Mouse (Mus musculus) megakaryocyte, embryonic 14.5 days (primary cell): ENCODE data around the gene Ptprcap. TPM values are rescaled to one million over a fixed set of nuclear protein-coding genes. Genes with fewer than 3 reads are reported as not detected.

ENCODE experiments used
- H3K27me3 ChIP-seq: replicated peaks from 2 replicates; pipeline ENCODE3; 2012; ENCODE audit warnings: inconsistent platforms
- H3K36me3 ChIP-seq: replicated peaks from 2 replicates; pipeline ENCODE3; 2012; ENCODE audit warnings: low read length, inconsistent platforms, mixed read lengths
- H3K4me1 ChIP-seq: 2 replicates; pipeline ENCODE4 v1.6.1; 2012; ENCODE audit warnings: inconsistent platforms
- H3K4me3 ChIP-seq: replicated peaks from 2 replicates; pipeline ENCODE3; 2012; ENCODE audit warnings: moderate library complexity, mild to moderate bottlenecking, inconsistent platforms
- H3K9me3 ChIP-seq: 2 replicates; pipeline ENCODE4 v1.6.1; 2012; ENCODE audit warnings: inconsistent platforms
- FLI1 ChIP-seq: IDR thresholded peaks from 2 replicates; pipeline ENCODE4 v1.6.1; 2012; ENCODE audit warnings: low read length, inconsistent platforms, mixed read lengths
- GATA1 ChIP-seq: IDR thresholded peaks from 3 replicates; pipeline ENCODE4 v1.6.1; 2012; ENCODE audit warnings: mixed read lengths, low read length, inconsistent platforms, borderline replicate concordance
- polyA plus RNA-seq: library from polyadenylated mRNA; stranded (reverse); fragments of >175 nt; gene quantifications from 2 replicates; pipeline ENCODE4 v1.2.3, GENCODE M21; 2012; ENCODE audit warnings: low replicate concordance; ENCODE audit not compliant: insufficient read depth

Gene Ptprcap
- polyA plus RNA-seq, 1 experiment, result 793 TPM

DNA sequence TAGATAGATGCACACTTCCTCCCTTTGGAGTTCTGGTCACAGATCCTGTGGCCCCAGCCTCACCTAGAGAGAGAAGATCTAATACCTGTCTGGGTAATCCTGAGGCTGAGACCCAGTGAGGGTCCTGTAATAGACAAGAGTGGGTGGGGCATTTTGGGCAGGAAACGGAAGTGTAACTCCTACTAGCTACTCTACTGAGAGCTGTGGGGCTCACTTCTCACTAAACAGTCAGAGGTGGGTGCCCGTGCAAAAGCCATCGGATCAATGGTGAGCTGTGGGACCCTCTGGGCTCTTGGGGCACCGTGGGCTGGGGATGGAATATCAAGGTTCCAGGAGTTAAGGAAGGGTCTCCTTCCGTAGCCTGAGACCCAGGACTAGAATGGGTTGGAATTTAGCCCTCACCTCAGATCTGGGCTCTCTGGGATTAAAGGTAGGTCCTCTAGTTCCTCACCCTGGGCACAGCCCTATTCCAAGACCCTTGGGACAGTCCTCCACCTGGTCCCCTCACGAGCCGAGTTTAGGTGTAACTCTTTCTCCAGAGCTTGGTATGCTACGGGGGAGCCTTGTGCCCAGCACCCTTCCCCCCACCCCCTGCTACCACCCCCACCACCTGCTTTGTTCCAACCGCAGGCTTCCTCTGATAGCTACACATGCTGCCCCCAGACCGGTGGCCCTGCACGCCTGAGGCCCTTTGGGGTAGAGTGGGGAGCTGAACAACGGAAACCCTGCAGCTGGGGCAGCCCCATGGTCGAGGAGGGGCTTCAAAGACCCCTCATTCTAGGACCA is 1.2 kb downstream of the Ptprcap start:
- no peak for TF ChIP-seq FLI1
- H3K4me1 ChIP-seq, result peaks cover 93% of the 10 kb centered on the region
- no peaks in the 10 kb centered on the region for H3K27me3 ChIP-seq
- H3K36me3 ChIP-seq, result peaks cover 99% of the 10 kb centered on the region
- H3K4me3 ChIP-seq, result peak overlapping the region; percentile 81
- H3K9me3 ChIP-seq, result no peaks in the 10 kb centered on the region

DNA sequence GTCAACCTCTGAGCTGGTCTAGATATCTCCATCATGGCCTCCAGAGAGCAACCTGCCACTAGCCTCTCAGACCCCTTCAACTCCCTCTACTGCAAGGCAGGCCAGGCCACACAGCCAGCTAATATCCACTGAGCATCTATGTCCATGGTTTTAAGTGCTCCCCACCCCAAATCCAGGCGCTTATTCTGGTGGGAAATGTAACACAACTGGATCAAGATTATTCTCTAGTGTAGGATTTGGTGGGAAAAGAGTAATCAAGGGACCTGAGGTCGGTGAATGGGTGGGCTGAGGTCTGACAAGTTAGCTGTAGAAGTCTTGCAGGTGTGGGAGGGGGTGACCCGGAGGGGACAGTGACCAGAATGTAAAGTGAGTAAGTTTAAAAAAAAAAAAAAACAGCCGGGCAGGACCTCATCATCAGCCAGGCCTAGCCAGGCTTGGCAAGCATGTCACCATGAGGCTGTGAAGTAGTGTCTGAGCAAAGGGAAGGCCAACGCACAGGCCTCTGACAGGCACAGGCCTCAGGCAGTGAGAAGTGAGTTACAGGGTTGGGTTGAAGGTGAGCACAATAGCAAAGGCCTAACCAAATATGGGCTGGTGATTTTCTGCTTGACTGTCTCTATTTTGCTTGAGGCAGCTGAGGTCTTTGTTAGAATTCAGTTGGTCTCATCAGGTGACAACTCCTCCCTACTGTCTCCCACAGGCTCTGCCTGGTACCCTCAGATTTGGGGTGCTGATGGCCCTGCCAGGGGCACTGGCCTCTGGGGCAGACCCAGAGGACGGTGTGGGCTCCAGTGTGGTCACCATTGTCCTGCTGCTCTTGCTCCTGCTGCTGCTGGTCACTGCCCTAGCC is 2.0 kb downstream of the Ptprcap start:
- peaks cover 87% of the 10 kb centered on the region for H3K4me1 ChIP-seq
- no peak for TF ChIP-seq GATA1
- no peak for TF ChIP-seq FLI1
- no peaks in the 10 kb centered on the region for H3K27me3 ChIP-seq
- peak overlapping the region; percentile 81 for H3K4me3 ChIP-seq
- H3K9me3 ChIP-seq, result no peaks in the 10 kb centered on the region
- H3K36me3 ChIP-seq, result peaks cover 97% of the 10 kb centered on the region

DNA sequence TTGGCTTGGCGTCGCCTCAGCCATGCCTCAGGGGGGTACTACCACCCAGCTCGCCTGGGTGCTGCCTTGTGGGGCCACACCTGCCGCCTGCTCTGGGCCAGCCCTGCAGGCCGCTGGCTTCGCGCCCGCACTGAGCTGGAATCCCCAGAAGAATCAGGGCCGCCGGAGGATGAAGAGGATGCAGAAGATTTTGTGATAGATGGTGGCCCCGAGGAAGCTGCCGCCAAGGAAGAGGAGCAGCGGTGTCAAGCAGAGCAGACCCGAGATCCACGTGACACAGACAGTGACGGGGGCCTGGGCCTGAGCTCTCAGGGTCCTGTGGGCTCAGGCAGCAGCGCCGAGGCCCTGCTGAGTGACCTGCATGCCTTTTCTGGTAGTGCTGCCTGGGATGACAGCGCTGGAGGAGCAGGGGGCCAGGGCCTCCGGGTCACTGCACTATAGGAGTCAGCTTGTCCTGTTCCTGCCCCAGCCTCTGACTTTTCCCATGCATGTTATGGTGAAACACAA is 2.7 kb downstream of the Ptprcap start:
- H3K4me3 ChIP-seq, result no peak overlapping the region
- peaks cover 85% of the 10 kb centered on the region for H3K4me1 ChIP-seq
- H3K36me3 ChIP-seq, result peaks cover 97% of the 10 kb centered on the region
- no peaks in the 10 kb centered on the region for H3K27me3 ChIP-seq
- no peaks in the 10 kb centered on the region for H3K9me3 ChIP-seq
- TF ChIP-seq GATA1, result no peak
- TF ChIP-seq FLI1, result no peak

DNA sequence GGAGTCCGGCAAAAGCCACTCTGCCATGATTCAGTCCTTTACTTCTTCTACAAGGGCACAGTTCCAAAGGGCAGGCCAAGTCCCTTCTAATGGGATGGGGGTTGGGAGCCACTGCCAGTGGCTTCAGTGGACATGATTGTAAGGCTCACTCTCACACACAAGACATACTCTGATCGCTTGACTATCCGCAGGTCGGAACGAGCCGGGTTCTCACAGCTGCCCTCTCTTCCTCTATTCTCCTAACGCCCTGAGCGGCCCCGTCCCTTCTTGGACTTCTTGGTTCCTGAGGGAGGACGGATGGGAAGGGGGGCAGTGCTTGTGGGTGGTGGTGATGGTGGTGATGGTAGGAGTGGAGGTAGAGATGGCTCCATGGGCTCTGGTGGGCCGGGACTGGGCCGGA is 3.4 kb downstream of the Ptprcap start:
- no peak for TF ChIP-seq GATA1
- TF ChIP-seq FLI1, result no peak
- no peaks in the 10 kb centered on the region for H3K9me3 ChIP-seq
- H3K27me3 ChIP-seq, result no peaks in the 10 kb centered on the region
- H3K4me3 ChIP-seq, result no peak overlapping the region
- H3K36me3 ChIP-seq, result peaks cover 97% of the 10 kb centered on the region
- H3K4me1 ChIP-seq, result peaks cover 82% of the 10 kb centered on the region

DNA sequence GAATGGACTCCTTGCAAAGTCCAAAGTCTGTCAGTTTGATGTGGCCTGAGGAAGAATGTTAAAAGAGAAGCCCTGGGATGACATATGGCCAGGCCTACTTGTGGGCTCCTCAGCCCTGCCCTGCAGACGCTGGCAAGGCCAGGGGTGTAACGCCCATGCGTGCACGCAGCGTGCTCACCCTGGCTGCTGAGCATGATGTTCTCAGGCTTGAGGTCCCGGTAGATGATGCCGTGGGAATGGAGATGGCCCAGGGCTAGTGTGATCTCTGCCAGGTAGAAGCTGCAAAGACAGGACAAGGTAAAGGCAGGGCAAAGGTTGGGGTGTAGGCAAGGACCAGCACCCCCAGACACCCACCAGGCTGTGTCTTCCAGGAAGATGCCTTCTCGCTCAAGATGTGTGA is 5.6 kb downstream of the Ptprcap start:
- Histone ChIP-seq H3K27me3 (no peaks in the 10 kb centered on the region), H3K9me3 (no peaks in the 10 kb centered on the region), H3K36me3 (peaks cover 78% of the 10 kb centered on the region), H3K4me1 (peaks cover 76% of the 10 kb centered on the region), H3K4me3 (no peak overlapping the region)
- no peak for TF ChIP-seq FLI1
- no peak for TF ChIP-seq GATA1

DNA sequence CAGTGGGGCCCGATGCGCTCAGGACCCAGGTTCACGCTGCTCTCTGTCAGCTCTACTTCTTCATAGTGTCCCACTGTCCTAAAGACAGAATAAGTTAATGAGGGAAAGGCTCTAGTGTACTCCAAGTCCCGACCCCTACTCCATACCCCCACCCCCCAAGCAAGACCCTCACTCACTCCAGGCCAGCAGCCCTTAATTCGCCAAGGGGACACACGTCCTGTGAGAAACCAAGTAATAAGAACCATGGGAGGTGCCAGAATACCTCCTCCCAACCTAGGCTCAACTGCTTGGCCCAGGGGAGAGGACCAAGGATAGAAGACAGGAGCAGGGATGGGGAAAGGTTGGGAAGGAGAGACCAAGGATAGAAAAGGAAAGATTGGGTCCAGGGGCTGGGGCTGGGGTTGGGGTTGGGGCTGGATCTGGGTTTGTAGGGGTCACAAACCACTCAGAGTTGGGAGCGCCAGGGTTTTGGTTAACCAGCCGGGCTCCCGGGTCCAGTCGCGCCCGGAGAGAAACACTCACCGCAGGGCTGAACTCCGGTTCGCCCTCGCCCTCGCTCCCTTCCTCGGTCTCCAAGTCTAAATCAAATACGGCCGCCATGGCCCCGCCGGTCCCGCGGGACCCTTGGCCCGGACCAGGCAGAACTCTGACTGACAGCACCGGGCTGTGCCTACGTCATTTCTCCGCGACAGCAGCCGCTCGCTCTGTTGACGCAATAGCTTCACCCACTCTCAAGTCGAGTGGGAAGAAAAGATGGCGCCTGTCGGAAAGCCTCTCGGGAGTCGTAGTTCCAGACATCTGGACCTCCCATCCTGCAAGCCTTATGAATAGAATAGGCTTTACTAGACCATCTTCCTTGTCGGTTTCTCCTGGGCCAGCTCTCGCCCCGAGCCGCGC is 9.5 kb downstream of the Ptprcap start, which contains the start of gene Rps6kb2:
Rps6kb2 (minus strand) TSS at position 709 of the 897 bp plus-strand sequence.
- TF ChIP-seq GATA1, result no peak
- no peak for TF ChIP-seq FLI1

DNA sequence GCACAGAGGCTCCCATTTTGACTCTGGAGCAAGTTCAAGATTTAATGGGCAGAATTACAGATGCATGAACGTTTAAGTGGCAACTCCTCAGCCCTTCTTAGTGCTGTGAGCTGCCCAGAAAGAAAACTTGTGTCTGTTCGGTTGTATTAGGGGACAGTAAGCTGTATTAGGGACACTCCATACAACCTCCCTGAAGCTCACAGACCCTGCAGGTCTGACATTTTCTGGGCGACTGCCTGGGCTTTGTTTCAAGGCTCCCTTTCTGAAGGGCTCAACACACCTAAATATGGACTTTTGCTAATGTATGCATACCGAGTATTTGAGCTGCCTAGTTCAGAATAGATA is 10.1 kb downstream of the Ptprcap start:
- no peak for TF ChIP-seq FLI1
- no peak for TF ChIP-seq GATA1
- peaks cover 35% of the 10 kb centered on the region for H3K36me3 ChIP-seq
- no peaks in the 10 kb centered on the region for H3K27me3 ChIP-seq
- peaks cover 79% of the 10 kb centered on the region for H3K4me1 ChIP-seq
- no peaks in the 10 kb centered on the region for H3K9me3 ChIP-seq
- peak overlapping the region; percentile 94 for H3K4me3 ChIP-seq

More for the DNA sequence above, 9.5 kb downstream of the Ptprcap start, which contains the start of gene Rps6kb2:
- Histone ChIP-seq H3K4me3 (peak within 1 kb of the TSS; percentile 94), H3K27me3 (no peaks in the 10 kb centered on the region), H3K9me3 (no peaks in the 10 kb centered on the region), H3K4me1 (peaks cover 77% of the 10 kb centered on the region), H3K36me3 (peaks cover 41% of the 10 kb centered on the region)

DNA sequence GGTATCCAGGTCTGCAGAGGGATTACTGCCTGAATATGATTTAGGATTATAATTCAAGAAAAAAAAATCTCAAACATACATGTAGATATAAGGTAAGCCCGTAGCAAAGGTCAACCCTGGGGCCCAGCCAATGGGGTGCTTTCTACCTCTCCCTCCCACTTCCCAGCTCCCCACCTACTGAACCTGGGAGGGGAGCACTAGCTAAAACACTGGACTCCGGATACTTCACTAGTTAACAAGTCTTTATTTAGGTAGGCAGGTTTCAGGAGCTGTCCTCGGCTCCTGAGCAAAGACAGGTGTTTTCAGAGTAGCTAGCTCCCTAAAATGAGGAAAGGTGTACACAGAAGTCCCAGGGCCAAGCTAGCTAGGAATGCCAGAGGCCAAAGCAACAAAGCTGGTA is 10.7 kb downstream of the Ptprcap start:
- peaks cover 75% of the 10 kb centered on the region for H3K4me1 ChIP-seq
- TF ChIP-seq GATA1 (no peak), FLI1 (no peak)
- peaks cover 29% of the 10 kb centered on the region for H3K36me3 ChIP-seq
- H3K27me3 ChIP-seq, result no peaks in the 10 kb centered on the region
- no peak overlapping the region for H3K4me3 ChIP-seq
- H3K9me3 ChIP-seq, result no peaks in the 10 kb centered on the region

DNA sequence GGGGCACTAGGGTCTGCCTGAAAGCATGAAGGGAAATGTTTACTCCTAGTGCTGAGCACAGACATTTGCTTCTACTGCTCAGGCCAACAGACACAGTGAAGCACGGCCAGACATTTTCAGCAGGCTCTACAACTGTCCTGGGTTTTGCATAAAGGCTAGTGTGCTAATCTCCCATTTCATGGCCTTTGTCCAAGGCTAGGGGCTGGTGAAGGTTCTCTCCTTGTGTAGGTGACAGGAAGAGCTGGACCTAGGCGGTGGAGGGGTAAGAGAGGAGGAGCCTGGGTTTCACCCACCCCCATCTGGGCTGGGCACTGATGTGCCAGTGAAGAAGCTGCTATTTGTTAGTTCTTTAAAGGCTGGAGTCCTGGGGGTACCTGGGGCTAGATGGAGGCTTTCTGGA is 11.3 kb downstream of the Ptprcap start:
- H3K9me3 ChIP-seq, result no peaks in the 10 kb centered on the region
- H3K4me3 ChIP-seq, result no peak overlapping the region
- H3K36me3 ChIP-seq, result peaks cover 23% of the 10 kb centered on the region
- no peaks in the 10 kb centered on the region for H3K27me3 ChIP-seq
- H3K4me1 ChIP-seq, result peaks cover 72% of the 10 kb centered on the region
- TF ChIP-seq GATA1 (no peak), FLI1 (no peak)
